ENCODE assay signal across 8 mouse cellular contexts in the genomic region with DNA sequence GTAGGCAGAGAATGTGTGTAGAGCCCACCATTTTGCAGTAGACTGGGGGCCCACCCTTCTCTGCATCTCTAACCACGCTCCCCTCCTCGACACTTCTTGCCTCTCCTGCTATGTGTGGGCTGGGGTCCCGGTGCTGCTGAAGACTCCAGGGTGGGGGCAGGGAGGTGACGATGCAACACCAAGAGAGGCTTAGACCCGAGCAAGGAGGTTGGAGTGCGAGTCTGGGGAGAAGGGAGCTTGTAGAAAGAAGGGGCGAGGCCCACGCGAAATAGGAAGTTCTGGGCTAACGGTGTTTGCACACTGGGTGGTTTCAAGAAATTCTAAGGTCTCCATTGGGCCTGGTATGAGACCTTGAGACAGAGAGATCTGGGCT. TPM values are rescaled to one million over a fixed set of nuclear protein-coding genes. Genes with fewer than 3 reads are reported as not detected.
DNase-seq lines count a peak whose midpoint lies in the region; ATAC-seq lines count a peak whose summit lies in the region.

No protein-coding gene starts in this region.

- H3K4me3 ChIP-seq in neural tube, embryonic 11.5 days (ENCODE audit: low read depth, low read length): peak overlapping the region; percentile 75
- peak overlapping the region; percentile 77 to 85 for H3K4me3 ChIP-seq in heart, embryonic 14.5 days (ENCODE audit: control insufficient read depth in 1 of 2, insufficient read depth in 1 of 2, low read depth in 1 of 2, low read length in 2 of 2)
- H3K4me3 ChIP-seq in liver, embryonic 12.5 days: peak overlapping the region; percentile 80
- H3K4me3 ChIP-seq in neural tube, embryonic 15.5 days (replicated peaks): peak overlapping the region; percentile 78

- DNase-seq in neural tube, embryonic 11.5 days (ENCODE audit: low spot score): no peak
- DNase-seq in neural tube, embryonic 10.5 days (ENCODE audit: extremely low spot score, low spot score): no peak
- peak; percentile 28 for DNase-seq in brain, adult 2 months (ENCODE audit: low read depth, low spot score)
- no peak for DNase-seq in urinary bladder, adult 2 months (ENCODE audit: low spot score)

- H3K36me3 ChIP-seq in neural tube, embryonic 11.5 days (ENCODE audit: control insufficient read depth, insufficient read depth, low read length): no peaks in the 10 kb centered on the region; the same call in 1 of the 2 replicates
- H3K36me3 ChIP-seq in heart, embryonic 14.5 days (ENCODE audit: control insufficient read depth, insufficient read depth, low read length): peaks cover 3% of the 10 kb centered on the region; the same call in 1 of the 2 replicates
- peaks cover 39% of the 10 kb centered on the region for H3K36me3 ChIP-seq in liver, embryonic 12.5 days
- no peaks in the 10 kb centered on the region for H3K36me3 ChIP-seq in neural tube, embryonic 15.5 days

- H3K27ac ChIP-seq in neural tube, embryonic 11.5 days (ENCODE audit: low read depth, low read length): peak overlapping the region; percentile 89; the same call in 1 of the 2 replicates
- H3K27ac ChIP-seq in heart, embryonic 14.5 days (replicated peaks in 1 of 2; ENCODE audit: control insufficient read depth in 1 of 2, insufficient read depth in 1 of 2, low read depth in 2 of 2, low read length in 2 of 2): peak overlapping the region; percentile 92 to 93
- peak overlapping the region; percentile 93 for H3K27ac ChIP-seq in liver, embryonic 12.5 days
- peak overlapping the region; percentile 96 for H3K27ac ChIP-seq in neural tube, embryonic 15.5 days (replicated peaks)

- H3K9ac ChIP-seq in neural tube, embryonic 11.5 days (ENCODE audit: low read length): peak overlapping the region; percentile 90
- H3K9ac ChIP-seq in heart, embryonic 14.5 days (ENCODE audit: low read length): peak overlapping the region; percentile 93
- H3K9ac ChIP-seq in liver, embryonic 12.5 days: peak overlapping the region; percentile 88
- peak overlapping the region; percentile 91 for H3K9ac ChIP-seq in neural tube, embryonic 15.5 days (replicated peaks)

- WGBS in neural tube, embryonic 11.5 days: under 1% methylated on average over 10 of the region's 10 CpGs
- 2% methylated on average over 10 of the region's 10 CpGs for WGBS in heart, embryonic 14.5 days
- under 1% methylated on average over 10 of the region's 10 CpGs for WGBS in liver, embryonic 12.5 days (ENCODE audit: insufficient replicate concordance)
- WGBS in neural tube, embryonic 15.5 days: 0% methylated on average over 10 of the region's 10 CpGs

- H3K4me1 ChIP-seq in neural tube, embryonic 11.5 days (ENCODE audit: control insufficient read depth, insufficient read depth, low read length): peaks cover 29% of the 10 kb centered on the region
- H3K4me1 ChIP-seq in heart, embryonic 14.5 days (ENCODE audit: control insufficient read depth in 2 of 2, insufficient read depth in 2 of 2, low read length in 2 of 2): peaks cover 22 to 33% of the 10 kb centered on the region in 2 experiments
- H3K4me1 ChIP-seq in liver, embryonic 12.5 days: peaks cover 63% of the 10 kb centered on the region
- peaks cover 38% of the 10 kb centered on the region for H3K4me1 ChIP-seq in neural tube, embryonic 15.5 days

- peak overlapping the region; percentile 91 for H3K4me2 ChIP-seq in neural tube, embryonic 11.5 days (ENCODE audit: low read depth)
- peak overlapping the region; percentile 98 for H3K4me2 ChIP-seq in heart, embryonic 14.5 days (ENCODE audit: low read length)
- peak overlapping the region; percentile 88 for H3K4me2 ChIP-seq in liver, embryonic 12.5 days
- peak overlapping the region; percentile 88 for H3K4me2 ChIP-seq in neural tube, embryonic 15.5 days

- H3K27me3 ChIP-seq in neural tube, embryonic 11.5 days (ENCODE audit: control insufficient read depth, insufficient read depth, low read length): no peaks in the 10 kb centered on the region
- H3K27me3 ChIP-seq in heart, embryonic 14.5 days (ENCODE audit: control insufficient read depth, insufficient read depth, low read length): no peaks in the 10 kb centered on the region
- H3K27me3 ChIP-seq in liver, embryonic 12.5 days (replicated peaks): no peaks in the 10 kb centered on the region
- H3K27me3 ChIP-seq in neural tube, embryonic 15.5 days (replicated peaks): no peaks in the 10 kb centered on the region

- H3K9me3 ChIP-seq in neural tube, embryonic 11.5 days (ENCODE audit: control insufficient read depth, low read length): no peaks in the 10 kb centered on the region
- H3K9me3 ChIP-seq in heart, embryonic 14.5 days (ENCODE audit: control insufficient read depth, low read length): no peaks in the 10 kb centered on the region
- H3K9me3 ChIP-seq in liver, embryonic 12.5 days (replicated peaks): no peaks in the 10 kb centered on the region
- no peaks in the 10 kb centered on the region for H3K9me3 ChIP-seq in neural tube, embryonic 15.5 days (replicated peaks)

- peak; percentile 17; the same call in 1 of the 2 replicates for ATAC-seq in neural tube, embryonic 11.5 days (ENCODE audit: insufficient read depth, low FRiP score, low TSS enrichment)
- ATAC-seq in heart, embryonic 14.5 days (ENCODE audit: insufficient number of reproducible peaks, insufficient read depth, low FRiP score, low read depth): no peak
- ATAC-seq in liver, embryonic 12.5 days: no peak
- peak; percentile 32 for ATAC-seq in neural tube, embryonic 15.5 days (ENCODE audit: low FRiP score)
- ATAC-seq in erythroid progenitor cell, adult 5-6 weeks (replicated peaks; ENCODE audit: low FRiP score, poor library complexity, severe bottlenecking): no peak

RNA-seq across cellular contexts. Expression of gene Tkt, which starts 1.6 kb away (rescaled TPM):
- polyA plus RNA-seq in neural tube, embryonic 11.5 days (2014; fragmentation: Nextera tagmentation; extraction: Ambion mirVana): 128 and 158 TPM in 2 replicates
- polyA plus RNA-seq in heart, embryonic 14.5 days (2014; fragmentation: Nextera tagmentation; extraction: Ambion mirVana): 31.5 and 46.1 TPM in 2 replicates
- 267 and 280 TPM in 2 replicates for polyA plus RNA-seq in liver, embryonic 12.5 days (2016; fragmentation: Nextera tagmentation; extraction: Ambion mirVana)
- polyA plus RNA-seq in neural tube, embryonic 15.5 days (2015; fragmentation: Nextera tagmentation; extraction: Ambion mirVana): 270 and 288 TPM in 2 replicates
- 137 and 145 TPM in 2 replicates for polyA plus RNA-seq in urinary bladder, adult 2 months (2012; rRNA removed)
- 75.5 and 90.8 TPM in 2 replicates for total RNA-seq in erythroid progenitor cell, adult 5-6 weeks (2015; ENCODE audit: low replicate concordance)
- 145 and 161 TPM in 2 replicates for total RNA-seq in erythroid progenitor cell, adult 5-6 weeks (2017; ENCODE audit: low replicate concordance)

RNA-seq across cellular contexts. Expression of gene Cacna1d, which starts 58.5 kb away (rescaled TPM):
- 0.96 and 1.4 TPM in 2 replicates for polyA plus RNA-seq in neural tube, embryonic 11.5 days (2014; fragmentation: Nextera tagmentation; extraction: Ambion mirVana)
- 9.5 and 13.1 TPM in 2 replicates for polyA plus RNA-seq in heart, embryonic 14.5 days (2014; fragmentation: Nextera tagmentation; extraction: Ambion mirVana)
- 0.37 and 0.46 TPM in 2 replicates for polyA plus RNA-seq in liver, embryonic 12.5 days (2016; fragmentation: Nextera tagmentation; extraction: Ambion mirVana)
- 9.4 and 11.5 TPM in 2 replicates for polyA plus RNA-seq in neural tube, embryonic 15.5 days (2015; fragmentation: Nextera tagmentation; extraction: Ambion mirVana)
- polyA plus RNA-seq in urinary bladder, adult 2 months (2012; rRNA removed): 2.7 and 3.4 TPM in 2 replicates
- total RNA-seq in erythroid progenitor cell, adult 5-6 weeks (2015; ENCODE audit: low replicate concordance): 2.1 TPM in 1 of 2 replicates, not detected in the other
- total RNA-seq in erythroid progenitor cell, adult 5-6 weeks (2017; ENCODE audit: low replicate concordance): 0.13 TPM in 1 of 2 replicates, not detected in the other

Comparison
In these comparisons a context has a peak if more than half of its experiments do, and no peak if none do; other contexts are left out.
1. ATAC-seq: peak in neural tube, embryonic 11.5 days (single experiment) and neural tube, embryonic 15.5 days (single experiment); none in heart, embryonic 14.5 days (single experiment), liver, embryonic 12.5 days (single experiment) and erythroid progenitor cell, adult 5-6 weeks (single experiment).
2. Peak in every context shown above with its lines, with median percentiles within 50 percentile points of each other: H3K27ac ChIP-seq, H3K4me2 ChIP-seq, H3K4me3 ChIP-seq and H3K9ac ChIP-seq.